Mouse (Mus musculus) layer of hippocampus, adult 2 months (tissue): ENCODE results near the gene Tnfsf10. TPM values are rescaled to one million over a fixed set of nuclear protein-coding genes. Genes with fewer than 3 reads are reported as not detected.
"Not testable (repeated sequence)": the region's sequence is repeated elsewhere in the genome, so short reads cannot be mapped to it uniquely, and the experiment has no call there.

Source experiments
- DNase-seq, 2 experiments: peaks; one replicate each; pipeline ENCODE4 v3.0.0; 2022; ENCODE audit warnings: low spot score in 2 of 2
- H3K27ac ChIP-seq: fragments of 200-600 bp; 2 replicates; pipeline ENCODE4 v1.8.1; 2022
- H3K4me3 ChIP-seq: fragments of 200-600 bp; 2 replicates; pipeline ENCODE4 v1.8.1; 2022; ENCODE audit warnings: mild to moderate bottlenecking
- CTCF ChIP-seq: fragments of 200-600 bp; conservative IDR thresholded peaks from 2 replicates; pipeline ENCODE4 v1.8.1; 2022; ENCODE audit warnings: antibody characterized with exemption, mild to moderate bottlenecking, moderate library complexity
- long read RNA-seq, 2 experiments: library from polyadenylated mRNA; stranded (forward); transcript quantifications; one replicate each; pipeline ENCODE4 v2.0.0; 2021; ENCODE audit warnings: borderline mapping rate in 2 of 2
- total RNA-seq, 2 experiments: library from RNA; stranded (reverse); gene quantifications; 2 replicates each; pipeline ENCODE4 v1.2.3; 2021

The Tnfsf10 gene
- total RNA-seq: 1 to 10 TPM in 1 of 2 experiments, under 1 TPM in 1; 0.83 to 1.4 TPM
- long read RNA-seq, experiment 1: 0 reads
- long read RNA-seq, experiment 2, full-length matches to known transcripts: 1 of 1 reads
- long read RNA-seq, experiment 2, partial matches to known transcripts: 0 of 1 reads
- long read RNA-seq, experiment 2, other reads (novel, unspliced or antisense): 0 of 1 reads

- Histone ChIP-seq H3K27ac (peak within 1 kb of the TSS; percentile 69), H3K4me3 (peak within 1 kb of the TSS; percentile 28)
- no peak for TF ChIP-seq CTCF
- DNase-seq: no peak
These were observed at the start of gene Tnfsf10 for GRCm38 (mm10) chr3:27316559-27317287. TSS of gene Tnfsf10 (plus strand) at chr3:27317028.

GRCm38 (mm10) chr3:27267327-27267726 lies 49.5 kb upstream of the Tnfsf10 start:
- Histone ChIP-seq H3K27ac (no peak overlapping the region), H3K4me3 (no peak overlapping the region)
- TF ChIP-seq CTCF: no peak
- DNase-seq: no peak

- TF ChIP-seq CTCF: no peak
- no peak overlapping the region for H3K4me3 ChIP-seq
- DNase-seq: no peak
- H3K27ac ChIP-seq: no peak overlapping the region
These were observed 48.9 kb upstream of the Tnfsf10 start for GRCm38 (mm10) chr3:27267887-27268286.

GRCm38 (mm10) chr3:27269151-27269550 lies 47.7 kb upstream of the Tnfsf10 start:
- TF ChIP-seq CTCF: no peak
- Histone ChIP-seq H3K4me3 (no peak overlapping the region), H3K27ac (no peak overlapping the region)
- no peak for DNase-seq

- peak; percentile 69 for TF ChIP-seq CTCF
- no peak for DNase-seq
- Histone ChIP-seq H3K4me3 (no peak overlapping the region), H3K27ac (peak overlapping the region; percentile 19)
These were observed 46.5 kb upstream of the Tnfsf10 start for GRCm38 (mm10) chr3:27270160-27270962.

GRCm38 (mm10) chr3:27272926-27273745 lies 43.7 kb upstream of the Tnfsf10 start:
- no peak for DNase-seq
- TF ChIP-seq CTCF: no peak
- H3K27ac ChIP-seq: no peak overlapping the region
- no peak overlapping the region for H3K4me3 ChIP-seq

GRCm38 (mm10) chr3:27279286-27279925 lies 37.4 kb upstream of the Tnfsf10 start:
- H3K4me3 ChIP-seq, DNase-seq, H3K27ac ChIP-seq: not testable (repeated sequence)

GRCm38 (mm10) chr3:27280280-27280749 lies 36.5 kb upstream of the Tnfsf10 start:
- Histone ChIP-seq H3K27ac (no peak overlapping the region), H3K4me3 (no peak overlapping the region)
- TF ChIP-seq CTCF: no peak
- DNase-seq: no peak

GRCm38 (mm10) chr3:27283071-27283713 lies 33.6 kb upstream of the Tnfsf10 start:
- Histone ChIP-seq H3K4me3 (peak overlapping the region; percentile 47), H3K27ac (0 out of 2 replicates have a peak overlapping the region, but pooled peaks have one; percentile 11)
- DNase-seq: no peak
- TF ChIP-seq CTCF: no peak

GRCm38 (mm10) chr3:27283796-27284195 lies 33.0 kb upstream of the Tnfsf10 start:
- H3K4me3 ChIP-seq: peak overlapping the region; percentile 47; the same call in 1 of the 2 replicates
- H3K27ac ChIP-seq: no peak overlapping the region
- no peak for DNase-seq
- no peak for TF ChIP-seq CTCF

- peak; percentile 55 for TF ChIP-seq CTCF
- Histone ChIP-seq H3K4me3 (no peak overlapping the region), H3K27ac (no peak overlapping the region)
- no peak for DNase-seq
These were observed 32.6 kb upstream of the Tnfsf10 start for GRCm38 (mm10) chr3:27284227-27284626.
